Mouse (Mus musculus): Measurements from ENCODE around the gene Cbx4. TPM values are rescaled to one million over a fixed set of nuclear protein-coding genes. Genes with fewer than 3 reads are reported as not detected.

Gene Cbx4
- polyA plus RNA-seq, 1 experiment from 2014 or later, result 3.2 TPM

DNA sequence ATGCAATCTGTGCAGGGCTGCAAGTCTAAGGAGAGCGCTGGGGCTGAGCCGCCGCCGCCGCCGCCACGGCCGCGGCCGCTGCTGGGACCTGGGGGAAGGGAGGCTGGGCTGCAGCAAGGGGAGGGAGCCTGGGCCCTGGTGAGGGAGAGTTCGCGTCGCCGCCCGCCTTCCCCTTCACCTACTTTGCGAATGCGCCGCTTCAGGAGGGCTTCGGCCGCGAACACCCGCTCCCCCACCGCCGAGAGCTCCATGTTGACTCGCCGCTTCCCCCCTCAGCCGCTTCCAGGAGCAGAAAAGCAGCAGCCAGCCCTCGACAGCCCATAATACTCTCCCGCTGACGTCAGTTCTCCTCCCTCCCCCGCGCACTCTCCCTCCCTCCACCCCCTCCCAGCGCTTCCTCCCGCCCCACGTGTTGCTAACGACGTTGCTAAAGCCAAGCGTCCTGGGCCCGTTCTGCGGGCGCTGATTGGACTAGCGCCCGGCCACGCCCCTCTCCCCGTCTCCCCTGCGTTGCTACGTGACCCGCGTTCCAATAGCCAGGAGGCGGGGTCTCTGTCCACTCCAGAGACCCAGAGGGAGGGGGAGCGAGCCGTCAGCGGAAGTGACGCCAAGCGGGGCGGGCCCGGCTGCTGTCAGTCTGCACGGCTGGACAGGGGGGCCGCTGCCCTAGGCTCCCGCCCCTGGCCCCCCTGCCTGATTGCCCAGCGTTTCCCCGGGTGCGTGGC is 45.3 kb downstream of the Cbx4 start, which contains the start of gene Cbx8:
Cbx8 (minus strand) TSS at position 370 of the 725 bp plus-strand sequence.
- peak; percentile 90 for ATAC-seq
- no peaks in the 10 kb centered on the region for H3K9me3 ChIP-seq (replicated peaks)
- H3K27ac ChIP-seq, result no peak within 1 kb of the TSS
- peaks cover 8% of the 10 kb centered on the region for H3K36me3 ChIP-seq
- H3K4me3 ChIP-seq, result peak within 1 kb of the TSS; percentile 68
- peak within 1 kb of the TSS; percentile 94 for H3K4me2 ChIP-seq
- H3K9ac ChIP-seq, result peak within 1 kb of the TSS; percentile 77
- WGBS (ENCODE audit: insufficient replicate concordance), result under 1% methylated on average over 59 of the region's 63 CpGs
- peaks cover 61% of the 10 kb centered on the region for H3K4me1 ChIP-seq
- peaks cover 100% of the 10 kb centered on the region for H3K27me3 ChIP-seq (replicated peaks)

DNA sequence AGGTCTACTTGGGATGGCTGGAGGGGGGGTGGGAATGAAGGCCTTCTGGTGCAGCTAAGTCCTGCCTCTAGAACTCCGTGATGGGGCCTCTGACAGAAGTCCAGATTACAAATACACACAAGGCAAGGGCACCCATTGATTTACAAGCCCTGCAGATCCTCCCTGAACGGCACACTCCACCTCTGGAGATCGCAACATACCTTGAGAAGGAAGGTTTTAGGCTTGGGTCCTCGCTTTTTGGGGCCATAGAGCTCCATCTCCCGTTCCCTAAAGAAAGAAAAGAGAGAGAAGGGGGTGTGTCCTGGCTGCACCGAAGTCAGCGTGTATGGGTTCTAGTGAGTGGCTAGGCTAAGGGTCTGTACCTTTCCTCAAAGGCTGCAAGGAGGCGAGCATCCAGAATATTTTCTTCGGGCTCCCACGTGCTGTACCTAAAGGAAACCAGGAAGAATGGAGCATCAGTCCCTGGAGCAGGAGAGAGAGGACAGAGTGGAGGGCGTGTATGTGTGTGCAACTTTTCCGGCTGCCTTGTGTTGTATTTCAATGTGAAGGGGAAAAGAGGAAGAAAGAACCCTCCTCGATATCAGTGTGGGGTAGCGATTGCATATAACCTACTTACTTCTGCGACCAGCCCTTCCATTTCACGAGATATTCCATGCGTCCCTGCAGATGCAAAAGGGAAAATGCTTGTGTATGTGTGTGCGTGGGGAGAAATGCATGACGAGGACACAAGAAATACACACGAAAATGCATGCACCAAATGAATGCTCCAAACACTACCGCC is 46.1 kb downstream of the Cbx4 start:
- WGBS (ENCODE audit: insufficient replicate concordance), result 8% methylated on average over 21 of the region's 21 CpGs
- H3K27me3 ChIP-seq (replicated peaks), result peaks cover 100% of the 10 kb centered on the region

DNA sequence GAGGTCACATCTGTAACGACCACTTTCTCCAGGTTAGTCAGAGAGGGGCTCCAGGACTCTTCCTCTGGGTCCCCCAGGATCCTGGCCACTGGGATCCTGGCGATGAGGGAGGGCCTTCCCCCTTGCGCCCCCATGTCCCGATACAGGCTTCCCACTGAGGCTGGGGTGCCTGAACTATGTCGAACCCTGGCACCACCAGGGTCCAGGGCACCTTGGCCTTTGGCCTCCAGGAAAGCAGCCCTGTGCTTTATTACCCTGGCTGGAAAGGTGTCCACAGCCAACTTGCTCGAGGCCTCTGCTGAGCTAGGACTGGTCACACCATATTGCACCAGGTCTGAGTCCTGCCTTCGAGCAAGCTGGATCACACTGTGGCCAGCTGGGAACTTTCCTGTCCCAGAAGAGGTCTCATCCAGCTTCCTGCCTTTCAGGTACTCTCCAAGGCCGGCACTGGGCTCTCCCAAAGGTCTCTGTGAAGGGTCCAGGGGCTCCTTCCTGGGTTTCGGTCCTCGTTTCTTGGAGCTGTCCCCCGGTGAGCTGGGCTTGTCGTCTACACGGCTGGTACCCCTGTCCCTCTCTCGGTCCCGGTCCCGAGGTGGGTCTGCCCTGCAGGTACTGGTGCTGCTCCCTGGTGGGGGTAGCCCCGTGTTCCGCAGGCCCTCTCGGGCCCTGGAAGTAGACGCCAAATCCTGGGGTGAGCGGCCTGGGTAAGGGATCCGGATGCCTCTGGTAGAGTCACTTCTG is 47.1 kb downstream of the Cbx4 start:
- H3K9me3 ChIP-seq (replicated peaks), result no peaks in the 10 kb centered on the region
- WGBS (ENCODE audit: insufficient replicate concordance), result 56% methylated on average over 22 of the region's 22 CpGs
- no peak for ATAC-seq
- H3K4me1 ChIP-seq, result peaks cover 56% of the 10 kb centered on the region
- peaks cover 8% of the 10 kb centered on the region for H3K36me3 ChIP-seq
- no peak overlapping the region for H3K4me3 ChIP-seq
- H3K27me3 ChIP-seq (replicated peaks), result peaks cover 100% of the 10 kb centered on the region
- peak overlapping the region; percentile 94; the same call in 1 of the 2 replicates for H3K4me2 ChIP-seq
- no peak overlapping the region for H3K27ac ChIP-seq
- no peak overlapping the region for H3K9ac ChIP-seq

More for the DNA sequence above, 46.1 kb downstream of the Cbx4 start:
- Histone ChIP-seq H3K4me3 (peak overlapping the region; percentile 68), H3K9me3 (replicated peaks) (no peaks in the 10 kb centered on the region), H3K36me3 (peaks cover 8% of the 10 kb centered on the region), H3K9ac (peak overlapping the region; percentile 77), H3K4me1 (peaks cover 59% of the 10 kb centered on the region), H3K4me2 (peak overlapping the region; percentile 94), H3K27ac (no peak overlapping the region)
- no peak for ATAC-seq

DNA sequence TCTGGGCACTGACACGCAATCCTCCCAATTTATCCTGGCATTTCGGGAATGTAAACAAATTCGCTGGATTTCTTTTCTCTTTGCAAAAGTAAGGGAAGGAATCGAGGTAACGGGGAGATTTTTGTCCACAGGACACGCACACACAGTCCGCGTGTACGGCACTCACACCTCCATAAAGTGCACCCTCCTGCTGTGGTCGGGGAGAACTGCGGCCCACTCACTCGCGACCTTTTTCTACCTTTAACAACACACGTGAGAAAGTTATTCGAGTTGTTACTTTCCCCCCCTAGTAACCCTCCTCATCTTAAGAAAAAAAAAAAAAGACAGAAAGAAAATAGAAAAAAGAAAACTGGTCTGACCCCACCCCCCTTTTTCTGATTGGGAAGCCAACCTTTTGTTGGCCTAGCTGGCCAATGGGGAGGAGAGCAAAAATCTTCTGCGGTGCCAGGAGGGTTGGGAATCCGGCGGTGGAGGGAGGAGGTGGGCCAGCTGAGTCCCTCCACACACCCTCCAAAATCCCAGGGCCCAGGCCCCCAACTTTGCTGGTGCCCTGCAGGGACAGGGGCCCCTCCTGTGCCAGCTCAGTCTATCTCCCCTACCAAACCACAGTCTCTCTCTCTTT is 48.1 kb downstream of the Cbx4 start:
- Histone ChIP-seq H3K9ac (no peak overlapping the region), H3K27ac (no peak overlapping the region)

DNA sequence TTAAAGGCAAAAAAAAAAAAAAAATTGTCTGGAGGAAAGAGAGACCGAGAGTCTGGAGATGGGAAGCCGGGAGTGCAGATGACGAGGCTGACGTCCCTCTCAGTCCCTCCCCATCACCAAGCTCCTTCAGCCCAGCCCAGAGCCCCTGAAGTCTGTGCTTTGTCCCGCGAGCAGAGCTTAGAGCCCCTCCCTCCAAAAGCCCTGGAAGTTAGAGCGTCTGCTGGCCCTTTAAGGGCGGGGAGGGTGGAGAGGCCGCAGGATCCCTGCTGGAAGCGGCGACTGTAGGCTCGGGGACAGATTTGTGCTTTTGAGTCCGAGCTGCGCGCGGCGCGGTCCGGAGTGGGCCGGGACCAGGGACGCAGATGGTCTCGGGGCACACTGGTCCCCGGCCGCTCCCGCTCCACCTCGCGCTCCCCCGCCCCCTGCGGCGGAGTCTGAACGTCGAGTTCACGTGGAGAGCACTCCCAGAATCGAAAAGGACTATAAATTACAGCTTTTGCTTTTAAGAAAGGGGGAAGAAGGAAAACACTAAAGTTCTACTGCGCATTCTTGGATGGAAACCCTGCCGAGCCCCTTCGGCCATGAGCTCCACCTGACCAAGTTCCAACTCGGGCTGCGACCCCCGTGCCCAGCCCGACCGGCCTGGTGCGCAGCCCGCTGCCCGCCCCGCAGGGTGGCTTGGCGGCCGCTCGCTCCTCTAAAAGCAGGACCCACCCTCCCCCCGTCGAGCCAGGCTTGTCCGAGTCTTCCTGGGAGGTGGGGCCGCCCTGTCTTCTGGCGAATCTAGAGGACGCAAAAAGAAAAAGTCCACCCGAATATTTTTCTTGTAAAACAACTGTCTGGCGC is 48.9 kb downstream of the Cbx4 start:
- no peak overlapping the region for H3K27ac ChIP-seq
- peaks cover 97% of the 10 kb centered on the region for H3K27me3 ChIP-seq (replicated peaks)
- H3K4me3 ChIP-seq, result peak overlapping the region; percentile 40
- H3K36me3 ChIP-seq, result peaks cover 8% of the 10 kb centered on the region
- H3K9me3 ChIP-seq (replicated peaks), result no peaks in the 10 kb centered on the region
- WGBS (ENCODE audit: insufficient replicate concordance), result 3% methylated on average over 57 of the region's 57 CpGs
- H3K9ac ChIP-seq, result no peak overlapping the region
- no peak for ATAC-seq
- H3K4me2 ChIP-seq, result peak overlapping the region; percentile 65
- peaks cover 48% of the 10 kb centered on the region for H3K4me1 ChIP-seq

More for the DNA sequence above, 48.1 kb downstream of the Cbx4 start:
- peaks cover 100% of the 10 kb centered on the region for H3K27me3 ChIP-seq (replicated peaks)
- peaks cover 55% of the 10 kb centered on the region for H3K4me1 ChIP-seq
- H3K4me3 ChIP-seq, result peak overlapping the region; percentile 40
- peaks cover 8% of the 10 kb centered on the region for H3K36me3 ChIP-seq
- ATAC-seq, result no peak
- peak overlapping the region; percentile 65 for H3K4me2 ChIP-seq
- H3K9me3 ChIP-seq (replicated peaks), result no peaks in the 10 kb centered on the region
- 12% methylated on average over 18 of the region's 18 CpGs for WGBS (ENCODE audit: insufficient replicate concordance)

DNA sequence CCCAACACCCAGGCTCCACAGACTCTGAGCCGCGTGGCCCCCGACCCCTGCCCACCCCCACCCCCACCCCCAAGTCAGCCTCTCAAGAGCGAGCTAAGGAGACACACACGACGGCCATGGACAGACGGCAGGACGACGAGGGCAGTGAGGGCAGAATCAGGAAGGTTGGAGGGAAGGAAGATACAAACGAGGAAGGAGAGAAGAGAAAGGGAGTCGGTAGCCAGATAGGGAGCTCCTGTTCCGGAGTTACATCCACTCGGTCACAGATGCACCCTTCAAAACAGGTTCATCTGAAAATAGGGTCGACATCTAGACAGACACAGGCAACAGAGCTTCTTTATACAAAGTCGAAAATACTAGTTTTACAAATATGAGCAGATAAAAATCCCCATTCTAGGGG is 49.6 kb downstream of the Cbx4 start:
- ATAC-seq, result no peak
- under 1% methylated on average over 15 of the region's 15 CpGs for WGBS (ENCODE audit: insufficient replicate concordance)
- no peak overlapping the region for H3K4me3 ChIP-seq
- H3K4me2 ChIP-seq, result no peak overlapping the region
- no peak overlapping the region for H3K9ac ChIP-seq
- no peak overlapping the region for H3K27ac ChIP-seq
- H3K4me1 ChIP-seq, result peaks cover 40% of the 10 kb centered on the region
- H3K27me3 ChIP-seq (replicated peaks), result peaks cover 97% of the 10 kb centered on the region
- H3K9me3 ChIP-seq (replicated peaks), result no peaks in the 10 kb centered on the region
- peaks cover 8% of the 10 kb centered on the region for H3K36me3 ChIP-seq

DNA sequence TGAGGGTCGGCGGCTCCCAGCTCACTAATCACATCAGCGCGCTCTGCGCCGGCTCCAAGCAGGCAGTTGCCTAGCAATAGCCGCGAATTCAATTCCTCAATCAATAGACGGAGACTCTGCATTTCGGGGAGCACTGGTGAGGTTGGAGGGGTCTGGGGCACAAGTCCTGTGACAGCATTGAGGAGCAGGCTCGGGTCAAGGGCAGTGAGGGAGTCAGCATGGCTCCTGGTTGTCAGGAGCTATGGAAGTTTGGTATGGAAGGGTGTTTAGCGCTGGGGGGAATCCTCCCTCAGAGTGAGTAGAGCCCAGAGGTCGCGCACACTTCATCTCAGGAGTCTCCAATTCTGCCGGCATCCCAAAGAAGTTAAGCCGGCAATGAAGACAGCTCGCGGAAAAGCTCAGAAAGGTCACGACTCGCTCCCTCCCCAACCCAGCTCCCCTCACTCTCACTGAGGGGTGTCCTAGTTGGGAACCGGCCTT is 50.3 kb downstream of the Cbx4 start:
- peaks cover 35% of the 10 kb centered on the region for H3K4me1 ChIP-seq
- H3K4me2 ChIP-seq, result no peak overlapping the region
- no peak overlapping the region for H3K4me3 ChIP-seq
- peaks cover 90% of the 10 kb centered on the region for H3K27me3 ChIP-seq (replicated peaks)
- no peak for ATAC-seq
- H3K27ac ChIP-seq, result no peak overlapping the region
- 3% methylated on average over 21 of the region's 21 CpGs for WGBS (ENCODE audit: insufficient replicate concordance)
- no peak overlapping the region for H3K9ac ChIP-seq
- peaks cover 8% of the 10 kb centered on the region for H3K36me3 ChIP-seq
- H3K9me3 ChIP-seq (replicated peaks), result no peaks in the 10 kb centered on the region

DNA sequence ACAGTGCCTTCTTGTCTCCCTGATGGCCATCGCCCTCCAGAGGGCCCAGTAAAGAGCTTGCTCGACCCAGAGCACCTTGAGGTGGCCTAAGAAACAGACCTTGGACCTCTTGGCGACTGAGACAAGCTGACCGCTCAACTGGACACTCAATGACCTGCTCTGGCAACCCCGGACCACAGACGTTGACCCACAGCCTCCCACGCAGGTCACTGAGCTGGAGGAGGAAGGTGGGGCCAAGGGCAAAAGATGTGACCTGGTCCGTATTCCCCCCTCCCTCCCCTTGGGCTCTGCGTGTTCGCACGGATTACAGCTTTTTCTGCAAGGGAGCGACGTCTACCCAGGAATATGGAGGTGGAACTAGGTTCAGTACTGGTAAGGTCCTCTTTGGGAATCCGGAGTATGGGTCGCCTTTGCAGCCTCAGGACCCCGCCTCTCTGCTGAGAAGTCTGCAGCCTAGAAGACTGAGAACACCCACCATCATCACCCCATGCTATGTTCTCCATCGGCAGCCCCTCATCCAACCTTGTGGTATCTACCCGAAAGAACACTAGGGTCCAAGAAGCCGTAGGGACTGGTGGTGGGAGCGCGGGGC is 50.8 kb downstream of the Cbx4 start:
- ATAC-seq, result no peak
- H3K9me3 ChIP-seq (replicated peaks), result no peaks in the 10 kb centered on the region
- no peak overlapping the region for H3K4me2 ChIP-seq
- no peak overlapping the region for H3K27ac ChIP-seq
- no peak overlapping the region for H3K9ac ChIP-seq
- under 1% methylated on average over 21 of the region's 21 CpGs for WGBS (ENCODE audit: insufficient replicate concordance)
- H3K36me3 ChIP-seq, result peaks cover 8% of the 10 kb centered on the region
- no peak overlapping the region for H3K4me3 ChIP-seq
- H3K27me3 ChIP-seq (replicated peaks), result peaks cover 85% of the 10 kb centered on the region
- H3K4me1 ChIP-seq, result peaks cover 35% of the 10 kb centered on the region

DNA sequence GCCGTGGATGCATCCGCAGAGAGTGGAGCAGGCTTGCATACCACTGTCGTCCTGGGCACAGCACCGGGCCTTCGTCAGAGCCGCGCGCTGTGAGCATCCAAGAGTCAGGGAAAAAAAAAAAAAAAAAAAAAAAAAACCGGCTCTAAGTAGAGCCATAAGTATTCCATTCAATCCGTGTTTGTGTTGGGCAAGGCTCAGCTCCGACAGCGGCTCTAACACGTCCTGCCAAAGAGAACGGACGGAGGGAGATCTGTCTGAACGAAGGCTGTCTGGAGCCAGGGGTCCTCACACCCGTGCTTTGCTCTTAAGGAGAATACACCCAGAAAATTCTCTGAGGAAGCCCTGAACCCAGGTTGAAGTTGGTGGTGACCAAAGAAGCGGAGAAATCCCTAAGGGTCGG is 51.4 kb downstream of the Cbx4 start:
- Histone ChIP-seq H3K4me1 (peaks cover 29% of the 10 kb centered on the region), H3K9ac (no peak overlapping the region), H3K27ac (no peak overlapping the region), H3K27me3 (replicated peaks) (peaks cover 79% of the 10 kb centered on the region), H3K4me2 (peak overlapping the region; percentile 26), H3K36me3 (peaks cover 9% of the 10 kb centered on the region), H3K9me3 (replicated peaks) (no peaks in the 10 kb centered on the region), H3K4me3 (no peak overlapping the region)
- ATAC-seq, result no peak
- WGBS (ENCODE audit: insufficient replicate concordance), result 7% methylated on average over 19 of the region's 19 CpGs

DNA sequence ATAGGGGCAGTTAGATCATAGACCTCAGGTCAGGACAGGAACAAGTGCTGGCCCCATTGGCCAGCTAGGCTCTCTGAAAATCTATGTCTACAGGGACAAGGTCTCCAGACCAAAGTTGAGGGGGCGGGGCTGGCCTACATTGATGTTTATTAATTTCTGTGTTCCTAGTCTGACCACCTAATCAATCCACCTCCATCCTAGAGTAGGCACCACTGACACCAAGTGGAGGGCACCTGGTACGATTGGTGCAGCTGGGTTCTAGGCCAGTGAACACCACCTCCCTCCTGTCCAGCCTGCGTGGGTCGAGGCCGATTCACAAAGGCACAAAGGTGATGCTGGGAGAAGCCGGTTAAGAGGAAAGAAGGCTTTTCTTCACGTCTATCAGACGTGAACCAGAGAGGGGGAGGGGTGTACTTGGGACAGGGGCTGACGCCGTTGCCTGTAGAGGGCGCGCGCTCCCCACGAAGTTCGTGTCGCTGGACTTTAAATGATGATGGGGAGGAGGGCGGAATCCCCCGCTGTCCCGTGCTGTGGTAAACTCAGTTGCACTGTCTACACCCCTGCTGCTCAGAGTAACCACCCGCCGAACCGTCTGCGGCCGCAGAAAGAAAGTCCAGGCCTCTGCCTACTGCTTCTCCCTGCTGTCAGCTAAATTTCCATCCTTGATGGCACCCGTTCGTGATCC is 52.0 kb downstream of the Cbx4 start:
- Histone ChIP-seq H3K36me3 (peaks cover 13% of the 10 kb centered on the region), H3K9me3 (replicated peaks) (no peaks in the 10 kb centered on the region), H3K4me3 (no peak overlapping the region), H3K4me2 (peak overlapping the region; percentile 26), H3K9ac (no peak overlapping the region), H3K27me3 (replicated peaks) (peaks cover 73% of the 10 kb centered on the region), H3K27ac (no peak overlapping the region), H3K4me1 (peaks cover 23% of the 10 kb centered on the region)
- 1% methylated on average over 26 of the region's 26 CpGs for WGBS (ENCODE audit: insufficient replicate concordance)
- ATAC-seq, result 0 out of 2 replicates have a peak, but pooled peaks have one; percentile 16

Measured in liver, embryonic 12.5 days (tissue).